Mouse (Mus musculus): ENCODE measurements around the gene Gdap2.

The Gdap2 gene

DNA sequence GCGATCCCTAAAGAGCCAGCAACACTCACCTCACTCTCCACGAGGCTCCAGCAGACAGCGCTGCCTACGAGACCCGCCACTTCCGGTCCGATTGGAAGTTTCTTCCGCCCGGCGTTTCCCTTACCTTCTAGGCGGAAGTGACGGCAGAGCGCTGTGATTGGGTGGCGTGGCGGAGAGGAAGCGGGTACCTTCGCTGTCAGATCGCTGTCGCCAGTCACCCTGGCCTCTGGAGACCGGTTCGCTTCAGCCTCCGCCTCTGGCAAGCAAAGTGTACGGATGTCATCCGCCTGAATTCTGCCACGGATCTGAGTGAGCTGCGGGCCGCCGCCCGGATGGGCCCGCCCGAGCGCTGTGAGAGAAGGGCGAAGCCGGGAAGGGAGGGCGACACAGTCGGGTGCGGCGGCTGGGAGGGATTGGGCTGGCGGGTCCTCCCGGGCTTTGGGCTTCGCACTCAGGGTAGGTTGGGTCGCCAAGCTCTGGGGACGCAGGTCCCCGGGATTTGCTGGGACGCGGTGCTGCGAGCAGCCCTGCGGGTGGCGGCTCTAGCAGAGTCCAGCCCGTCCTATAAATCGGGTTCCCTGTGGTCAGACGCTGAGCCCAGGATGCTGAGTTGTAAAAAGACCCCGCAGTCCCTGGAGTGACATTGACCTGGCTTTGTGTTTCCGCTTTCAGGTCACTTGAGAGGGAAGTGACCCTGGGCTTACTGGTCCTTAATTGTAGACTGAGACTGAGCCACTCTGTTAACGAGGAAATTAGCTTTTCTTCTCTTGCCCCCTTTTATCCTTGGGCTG, at the start of gene Gdap2, which contains the start of gene Wdr3:
Gene Gdap2, plus strand, starts transcription at position 67 of the 791 bp plus-strand sequence.
Gene Wdr3, minus strand, starts transcription at position 93 of the 791 bp plus-strand sequence.
- peak; percentile 97 for DNase-seq (ENCODE audit: low read depth, low spot score)

DNA sequence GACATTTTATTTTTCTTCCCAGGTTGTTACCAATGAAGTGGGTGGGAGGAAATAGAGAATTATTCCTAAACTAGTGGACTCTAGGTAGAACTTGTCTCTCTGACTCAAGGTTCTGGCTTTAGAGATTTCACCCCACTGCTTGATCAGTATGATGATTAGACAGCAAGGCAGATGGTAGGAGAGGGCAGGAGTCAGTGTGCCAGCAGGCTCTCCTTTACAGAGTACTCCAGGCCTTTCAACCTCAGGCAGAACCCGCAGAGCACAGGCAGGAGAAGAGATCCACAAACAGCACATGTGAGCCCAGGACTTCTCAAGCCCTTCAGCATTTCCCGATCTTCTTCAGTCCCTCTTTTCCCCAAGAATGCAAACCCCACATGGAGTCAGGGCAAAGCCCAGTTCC, 43.5 kb upstream of the Gdap2 start:
- DNase-seq (ENCODE audit: low read depth, low spot score), result no peak

- no peak for DNase-seq (ENCODE audit: low read depth, low spot score)
These were observed 40.2 kb upstream of the Gdap2 start for GRCm38 (mm10) chr3:100121961-100122360.

DNA sequence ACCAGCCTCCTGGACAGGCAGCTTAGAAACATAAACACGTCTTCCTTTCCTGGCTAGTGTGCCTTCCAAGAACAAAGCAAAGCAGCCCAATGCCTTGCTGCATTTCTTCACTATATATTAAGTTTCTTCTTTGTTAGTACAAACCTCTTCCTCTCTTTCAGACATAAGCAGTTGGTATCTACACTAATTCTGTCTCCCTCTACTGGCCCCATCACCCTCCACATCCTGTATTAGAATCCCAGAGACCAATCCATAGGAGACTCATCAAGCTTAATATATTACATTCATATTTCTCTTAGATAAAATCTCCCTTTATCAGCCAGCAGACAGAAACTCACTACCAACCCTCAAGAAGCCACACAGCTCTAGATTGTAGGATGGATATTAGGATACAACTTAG, 39.7 kb upstream of the Gdap2 start:
- no peak for DNase-seq (ENCODE audit: low read depth, low spot score)

GRCm38 (mm10) chr3:100160682-100161445, 1.3 kb upstream of the Gdap2 start:
- DNase-seq (ENCODE audit: low read depth, low spot score), result no peak

DNA sequence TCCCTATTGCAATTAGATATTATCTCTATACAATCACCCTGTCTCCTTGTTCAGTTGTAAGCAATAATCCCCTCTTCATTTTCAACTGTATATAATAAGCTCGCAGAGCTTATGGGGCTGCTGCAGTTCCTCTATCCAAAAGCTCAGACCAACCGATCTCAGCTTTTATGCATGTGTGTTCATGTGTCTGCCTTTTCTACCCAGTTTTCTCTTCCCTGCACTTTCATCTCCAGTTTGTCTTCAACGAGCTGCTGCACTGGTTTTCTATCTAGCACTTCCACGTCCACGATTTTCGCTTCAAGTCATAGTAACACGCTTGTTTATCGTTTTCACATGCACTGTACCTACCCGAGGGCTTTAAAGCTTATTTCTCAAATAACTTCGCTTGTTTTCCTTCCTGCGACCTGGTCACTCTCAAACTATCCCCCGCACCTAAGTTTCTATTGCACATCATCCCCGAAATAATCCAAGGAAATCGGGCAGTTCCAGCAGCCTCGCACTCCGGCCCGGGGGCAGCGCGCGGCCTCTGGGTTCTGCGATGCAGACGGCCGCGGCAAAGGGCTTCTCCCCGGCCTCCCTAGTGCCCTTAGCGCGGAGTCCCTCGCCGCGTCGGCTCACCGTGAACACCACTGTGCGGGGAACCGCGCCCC, 391 bp upstream of the Gdap2 start:
- no peak for DNase-seq (ENCODE audit: low read depth, low spot score)

- no peak for DNase-seq (ENCODE audit: low read depth, low spot score)
These were observed 1.4 kb downstream of the Gdap2 start for GRCm38 (mm10) chr3:100163556-100163955.

GRCm38 (mm10) chr3:100164991-100165390, 2.8 kb downstream of the Gdap2 start:
- no peak for DNase-seq (ENCODE audit: low read depth, low spot score)

- DNase-seq (ENCODE audit: low read depth, low spot score), result no peak
These were observed 13.8 kb downstream of the Gdap2 start for GRCm38 (mm10) chr3:100176031-100176430.

DNA sequence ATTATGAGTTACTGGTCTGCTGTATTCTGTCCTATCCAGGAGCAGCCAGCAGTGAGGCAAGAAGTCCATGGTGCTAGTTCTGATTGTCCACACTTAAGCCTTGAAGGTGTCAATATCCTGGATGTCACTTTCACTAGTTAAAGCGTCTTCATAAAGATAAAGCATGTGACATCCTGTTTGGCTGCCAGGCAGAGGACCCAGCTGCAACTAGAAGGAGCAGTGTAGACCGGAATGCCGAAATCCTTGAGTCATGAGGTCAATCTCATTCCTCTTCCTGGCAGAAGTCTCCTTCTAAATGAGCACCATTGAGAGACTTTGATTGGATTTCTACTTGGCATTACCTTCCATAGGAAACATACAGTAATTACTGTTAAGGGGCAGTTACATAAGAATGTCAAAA, 18.3 kb downstream of the Gdap2 start:
- no peak for DNase-seq (ENCODE audit: low read depth, low spot score)

DNA sequence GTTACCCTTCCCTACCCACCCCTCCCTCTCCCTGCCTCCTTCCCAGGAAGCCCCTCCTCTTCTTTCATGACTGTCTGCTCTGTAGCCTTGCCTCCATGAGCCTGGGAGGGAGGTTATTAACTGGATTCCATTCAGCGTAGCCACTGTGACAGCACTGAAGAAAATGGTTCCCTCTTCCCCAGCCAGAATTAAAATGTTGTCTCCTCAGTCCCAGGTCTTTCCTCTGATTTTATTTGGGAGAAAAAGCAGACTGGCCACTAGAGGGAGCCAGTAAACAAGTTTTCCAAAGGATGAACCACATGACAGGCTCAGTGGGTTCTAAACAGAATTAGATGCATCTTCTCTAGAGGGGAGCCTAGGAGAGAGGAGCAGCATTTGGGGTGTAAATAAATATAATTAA, 27.3 kb downstream of the Gdap2 start:
- DNase-seq (ENCODE audit: low read depth, low spot score), result peak; percentile 61

GRCm38 (mm10) chr3:100189861-100190260, 27.7 kb downstream of the Gdap2 start:
- DNase-seq (ENCODE audit: low read depth, low spot score), result no peak

- DNase-seq (ENCODE audit: low read depth, low spot score), result no peak
These were observed 32.0 kb downstream of the Gdap2 start for GRCm38 (mm10) chr3:100194210-100194609.

DNA sequence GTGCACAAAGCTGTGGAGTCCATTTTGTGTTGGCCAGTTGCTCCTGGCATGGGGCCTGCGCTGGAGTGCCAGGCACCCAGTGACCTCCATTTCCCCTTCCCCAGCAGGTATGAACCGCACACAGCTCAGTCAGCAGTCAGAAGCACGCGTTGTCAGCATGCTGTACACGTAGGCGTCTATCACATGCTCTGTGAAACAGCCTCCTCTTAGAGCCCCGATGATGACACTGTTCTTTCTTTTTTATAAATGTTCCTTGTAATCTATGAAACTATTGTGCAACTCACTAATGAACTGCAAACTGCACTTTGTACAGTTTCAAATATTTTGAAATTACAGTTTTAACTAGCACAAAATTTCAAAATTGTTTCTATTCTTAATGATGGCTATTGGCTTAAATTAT, 39.4 kb downstream of the Gdap2 start:
- DNase-seq (ENCODE audit: low read depth, low spot score), result no peak

DNA sequence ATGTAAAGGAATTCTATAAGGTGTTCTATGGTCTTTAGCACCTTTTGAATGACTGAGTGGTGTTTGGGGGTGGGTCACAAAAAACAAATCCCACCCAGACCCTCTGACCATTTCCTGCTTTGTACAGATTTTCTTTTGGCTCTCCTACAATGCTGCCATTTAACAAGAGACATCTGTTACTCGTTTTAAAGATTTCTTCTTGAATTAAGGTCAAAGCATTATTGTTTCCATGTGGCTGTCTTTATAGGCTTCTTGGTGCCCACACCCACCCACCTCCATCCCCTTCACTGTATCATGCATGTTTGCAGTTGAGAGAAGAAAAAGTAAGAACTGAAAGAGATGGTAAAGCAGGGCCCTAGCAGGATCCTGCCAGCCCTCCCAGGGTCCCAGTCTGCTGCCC, 44.8 kb downstream of the Gdap2 start:
- no peak for DNase-seq (ENCODE audit: low read depth, low spot score)

- DNase-seq (ENCODE audit: low read depth, low spot score), result no peak
These were observed 53.3 kb downstream of the Gdap2 start for GRCm38 (mm10) chr3:100215469-100215868.

DNA sequence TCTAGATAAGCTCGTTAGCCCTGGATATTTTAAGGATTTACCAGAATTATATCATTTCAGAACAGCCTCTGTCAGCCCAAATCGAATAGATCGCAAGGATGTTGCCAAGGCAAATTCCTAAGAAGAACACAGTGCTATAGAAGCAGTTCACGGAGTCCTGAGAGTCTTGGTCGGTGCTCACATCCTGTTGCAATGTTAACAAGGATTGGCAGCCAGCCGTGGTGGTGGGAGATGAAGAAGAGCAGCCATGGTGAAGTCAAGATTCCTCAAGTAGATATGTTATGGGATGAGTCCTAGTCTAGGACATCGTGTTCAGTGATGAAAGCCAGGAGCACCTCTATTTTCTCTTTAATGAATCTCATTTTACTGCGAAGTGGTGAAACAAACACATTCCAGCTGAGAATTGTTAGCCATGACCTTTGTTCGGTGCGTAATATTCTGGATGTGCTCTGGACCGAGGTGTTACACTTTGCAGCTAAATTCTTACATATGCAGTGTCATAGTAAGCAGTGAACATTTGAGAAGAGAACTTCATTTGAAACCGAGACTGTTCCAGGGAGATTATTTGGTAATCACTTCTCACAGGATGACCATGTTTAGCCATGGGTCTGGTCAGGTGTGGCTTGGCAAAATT, 63.3 kb downstream of the Gdap2 start:
- DNase-seq (ENCODE audit: low read depth, low spot score), result no peak

- no peak for DNase-seq (ENCODE audit: low read depth, low spot score)
These were observed 65.3 kb downstream of the Gdap2 start for GRCm38 (mm10) chr3:100227509-100227908.

- no peak for DNase-seq (ENCODE audit: low read depth, low spot score)
These were observed 66.8 kb downstream of the Gdap2 start for GRCm38 (mm10) chr3:100228981-100229380.

DNA sequence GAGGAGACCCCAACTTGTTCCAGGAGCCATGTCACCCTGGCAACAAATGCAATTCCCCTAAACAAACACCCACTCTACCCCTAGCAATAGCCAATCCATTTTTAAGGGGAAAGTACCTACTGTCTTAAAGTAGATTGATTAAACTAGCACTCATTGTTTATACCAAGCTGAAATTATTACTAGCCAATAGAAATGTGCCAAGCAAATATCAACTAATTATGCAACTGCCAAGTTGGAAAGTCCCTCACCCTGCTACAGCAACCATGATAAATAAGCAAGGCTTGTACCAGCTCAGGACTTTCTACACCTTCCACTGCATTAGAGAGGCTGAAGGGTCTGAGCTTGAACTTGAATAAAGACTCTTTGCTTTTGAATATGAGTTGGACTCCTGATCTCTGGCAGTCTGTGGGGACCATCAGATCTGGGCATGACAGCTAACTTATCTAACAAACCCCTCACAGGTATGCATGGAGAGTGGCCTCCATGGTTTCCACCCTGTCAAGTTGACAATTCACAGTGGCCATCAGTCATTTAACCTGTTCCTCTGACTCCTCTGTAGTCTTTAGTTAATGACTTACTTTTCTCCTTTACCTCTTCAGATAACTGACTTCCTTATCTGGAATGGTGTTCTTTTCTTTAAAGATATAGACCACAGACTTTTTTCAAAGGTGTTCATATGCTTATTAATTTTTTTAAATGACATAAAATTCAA, 74.7 kb downstream of the Gdap2 start:
- DNase-seq (ENCODE audit: low read depth, low spot score), result peak; percentile 6

DNA sequence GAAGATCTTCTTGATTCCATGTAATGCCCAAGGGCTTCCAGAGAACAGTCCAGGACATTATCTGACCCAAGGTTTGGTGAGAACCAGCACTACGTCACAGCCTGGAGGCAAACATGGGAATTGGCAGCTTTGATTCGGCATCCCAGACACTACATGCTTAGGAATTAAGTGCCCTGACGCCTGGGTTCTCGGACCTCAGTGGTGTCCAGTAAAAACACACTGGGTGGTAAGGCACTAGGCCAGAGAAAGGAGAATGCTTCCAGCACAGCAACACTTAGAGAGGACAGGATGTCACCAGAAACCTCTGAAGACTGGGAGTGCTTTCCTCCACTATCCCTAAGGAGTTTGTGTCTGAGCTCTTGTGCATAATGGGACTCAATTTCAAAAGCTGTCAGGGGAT, 80.0 kb downstream of the Gdap2 start:
- no peak for DNase-seq (ENCODE audit: low read depth, low spot score)
